Mouse (Mus musculus): ENCODE measurements around the gene Borcs7. TPM values are rescaled to one million over a fixed set of nuclear protein-coding genes. Genes with fewer than 3 reads are reported as not detected.
"Not testable (repeated sequence)": the region's sequence is repeated elsewhere in the genome, so short reads cannot be mapped to it uniquely, and the experiment has no call there.

The Borcs7 gene
- polyA plus RNA-seq, 3 experiments from 2014 or later, result 6.0 to 10.8 (median 8.0) TPM

GRCm38 (mm10) chr19:46715016-46715415 is 25.3 kb downstream of the Borcs7 start:
- no peak for ATAC-seq

GRCm38 (mm10) chr19:46718150-46718549 is 28.4 kb downstream of the Borcs7 start:
- no peak for ATAC-seq

- no peak for ATAC-seq
Measured at GRCm38 (mm10) chr19:46724411-46724810, 34.7 kb downstream of the Borcs7 start.

- ATAC-seq, result no peak
Measured at GRCm38 (mm10) chr19:46726142-46726541, 36.4 kb downstream of the Borcs7 start.

- ATAC-seq, result no peak
Measured at GRCm38 (mm10) chr19:46727140-46727736, 37.5 kb downstream of the Borcs7 start.

GRCm38 (mm10) chr19:46727945-46728540 is 38.3 kb downstream of the Borcs7 start:
- no peak for ATAC-seq

- ATAC-seq, result no peak
Measured at GRCm38 (mm10) chr19:46728909-46729308, 39.2 kb downstream of the Borcs7 start.

- no peak for ATAC-seq
Measured at GRCm38 (mm10) chr19:46731351-46731750, 41.6 kb downstream of the Borcs7 start.

- ATAC-seq, result not testable (repeated sequence)
Measured at GRCm38 (mm10) chr19:46732673-46733072, 43.0 kb downstream of the Borcs7 start.

- ATAC-seq, result no peak
Measured at GRCm38 (mm10) chr19:46733626-46734025, 43.9 kb downstream of the Borcs7 start.

- ATAC-seq, result no peak
Measured at GRCm38 (mm10) chr19:46735241-46735640, 45.5 kb downstream of the Borcs7 start.

GRCm38 (mm10) chr19:46737106-46737505 is 47.4 kb downstream of the Borcs7 start:
- ATAC-seq, result no peak

GRCm38 (mm10) chr19:46740341-46741008 is 50.8 kb downstream of the Borcs7 start:
- peak; percentile 43 for ATAC-seq

GRCm38 (mm10) chr19:46741574-46741973 is 51.9 kb downstream of the Borcs7 start:
- no peak for ATAC-seq

GRCm38 (mm10) chr19:46744681-46745080 is 55.0 kb downstream of the Borcs7 start:
- ATAC-seq, result no peak

- no peak for ATAC-seq
Measured at GRCm38 (mm10) chr19:46747799-46748198, 58.1 kb downstream of the Borcs7 start.

GRCm38 (mm10) chr19:46752235-46752634 is 62.5 kb downstream of the Borcs7 start:
- ATAC-seq, result no peak

Other genes starting within 250 kb of the Borcs7 start
- gene Trim8, start 188.2 kb upstream of the Borcs7 start, polyA plus RNA-seq (2017; shearing (Covaris generic)), result 10 to 100 TPM; 24.1 to 26.3 (median 25.9) TPM
- 10 to 100 TPM; 25.9 to 27.1 (median 26.8) TPM for gene Arl3, start 116.7 kb upstream of the Borcs7 start, polyA plus RNA-seq (2017; shearing (Covaris generic))
- 1 to 10 TPM; 3.8 to 9.2 (median 8.7) TPM for gene Sfxn2, start 116.5 kb upstream of the Borcs7 start, polyA plus RNA-seq (2017; shearing (Covaris generic))
- gene Wbp1l, start 90.8 kb upstream of the Borcs7 start, polyA plus RNA-seq (2017; shearing (Covaris generic)), result 10 to 100 TPM; 16.4 to 19.4 (median 16.5) TPM
- gene Cyp17a1, start 16.7 kb upstream of the Borcs7 start, polyA plus RNA-seq (2017; shearing (Covaris generic)), result under 1 TPM in 1 of 3 experiments, not detected in 2; 0.52 TPM
- 10 to 100 TPM in 2 of 3 experiments, 1 to 10 TPM in 1; 2.8 to 12.8 (median 12.7) TPM for gene As3mt, start 17.6 kb downstream of the Borcs7 start, polyA plus RNA-seq (2017; shearing (Covaris generic))
- 1 to 10 TPM in 1 of 3 experiments, under 1 TPM in 2; 0.36 to 1.2 (median 0.44) TPM for gene Cnnm2, start 71.7 kb downstream of the Borcs7 start, polyA plus RNA-seq (2017; shearing (Covaris generic))